Mouse (Mus musculus) splenic B cell, adult 2 months (primary cell): Measurements from ENCODE around the gene Npas3.
"Not testable (repeated sequence)": the region's sequence is repeated elsewhere in the genome, so short reads cannot be mapped to it uniquely, and the experiment has no call there.

Experiments
- DNase-seq: peaks from one replicate; pipeline ENCODE4 v3.0.0-alpha.2; 2011; ENCODE audit warnings: low read depth, low spot score
- H3K27me3 ChIP-seq: 2 replicates; pipeline ENCODE4 v1.6.1; 2012; ENCODE audit warnings: mild to moderate bottlenecking, low read length, moderate library complexity, mixed read lengths; ENCODE audit not compliant: control insufficient read depth, poor library complexity, insufficient read depth, severe bottlenecking
- H3K36me3 ChIP-seq: 2 replicates; pipeline ENCODE4 v1.6.1; 2012; ENCODE audit warnings: mild to moderate bottlenecking, low read length, moderate library complexity, mixed read lengths; ENCODE audit not compliant: control insufficient read depth, poor library complexity, insufficient read depth, severe bottlenecking

The Npas3 gene

GRCm38 (mm10) chr12:53274502-53274901 lies 26.0 kb downstream of the Npas3 start:
- not testable (repeated sequence) for H3K36me3 ChIP-seq, DNase-seq, H3K27me3 ChIP-seq

- Histone ChIP-seq H3K36me3 (no peaks in the 10 kb centered on the region), H3K27me3 (no peaks in the 10 kb centered on the region)
- no peak for DNase-seq
Observed at GRCm38 (mm10) chr12:53277393-53277792, 28.9 kb downstream of the Npas3 start.

GRCm38 (mm10) chr12:53290341-53290740 lies 41.9 kb downstream of the Npas3 start:
- no peaks in the 10 kb centered on the region for H3K27me3 ChIP-seq
- no peaks in the 10 kb centered on the region for H3K36me3 ChIP-seq
- no peak for DNase-seq

GRCm38 (mm10) chr12:53290846-53291245 lies 42.4 kb downstream of the Npas3 start:
- Histone ChIP-seq H3K27me3 (no peaks in the 10 kb centered on the region), H3K36me3 (no peaks in the 10 kb centered on the region)
- no peak for DNase-seq

- Histone ChIP-seq H3K27me3 (no peaks in the 10 kb centered on the region), H3K36me3 (no peaks in the 10 kb centered on the region)
- no peak for DNase-seq
Observed at GRCm38 (mm10) chr12:53292010-53292409, 43.5 kb downstream of the Npas3 start.

- H3K27me3 ChIP-seq, result no peaks in the 10 kb centered on the region
- H3K36me3 ChIP-seq, result no peaks in the 10 kb centered on the region
- DNase-seq, result no peak
Observed at GRCm38 (mm10) chr12:53292508-53293300, 44.2 kb downstream of the Npas3 start.

- Histone ChIP-seq H3K27me3 (no peaks in the 10 kb centered on the region), H3K36me3 (no peaks in the 10 kb centered on the region)
- DNase-seq, result no peak
Observed at GRCm38 (mm10) chr12:53294011-53294410, 45.5 kb downstream of the Npas3 start.

GRCm38 (mm10) chr12:53295747-53296146 lies 47.3 kb downstream of the Npas3 start:
- H3K27me3 ChIP-seq, result no peaks in the 10 kb centered on the region
- no peak for DNase-seq
- no peaks in the 10 kb centered on the region for H3K36me3 ChIP-seq

- Histone ChIP-seq H3K36me3 (no peaks in the 10 kb centered on the region), H3K27me3 (no peaks in the 10 kb centered on the region)
- no peak for DNase-seq
Observed at GRCm38 (mm10) chr12:53297946-53298840, 49.7 kb downstream of the Npas3 start.

GRCm38 (mm10) chr12:53300964-53301363 lies 52.5 kb downstream of the Npas3 start:
- no peaks in the 10 kb centered on the region for H3K36me3 ChIP-seq
- no peaks in the 10 kb centered on the region for H3K27me3 ChIP-seq
- no peak for DNase-seq

GRCm38 (mm10) chr12:53302129-53302528 lies 53.7 kb downstream of the Npas3 start:
- H3K36me3 ChIP-seq, result no peaks in the 10 kb centered on the region
- no peaks in the 10 kb centered on the region for H3K27me3 ChIP-seq
- no peak for DNase-seq

- H3K36me3 ChIP-seq, result no peaks in the 10 kb centered on the region
Observed at GRCm38 (mm10) chr12:53316715-53317114, 68.2 kb downstream of the Npas3 start.

GRCm38 (mm10) chr12:53317801-53318200 lies 69.3 kb downstream of the Npas3 start:
- H3K36me3 ChIP-seq, result no peaks in the 10 kb centered on the region
- no peaks in the 10 kb centered on the region for H3K27me3 ChIP-seq
- no peak for DNase-seq

More at GRCm38 (mm10) chr12:53316715-53317114, 68.2 kb downstream of the Npas3 start:
- no peaks in the 10 kb centered on the region for H3K27me3 ChIP-seq
- DNase-seq, result no peak

GRCm38 (mm10) chr12:53320526-53320925 lies 72.0 kb downstream of the Npas3 start:
- DNase-seq, result no peak
- H3K27me3 ChIP-seq, result no peaks in the 10 kb centered on the region
- H3K36me3 ChIP-seq, result no peaks in the 10 kb centered on the region

- no peak for DNase-seq
- no peaks in the 10 kb centered on the region for H3K27me3 ChIP-seq
- no peaks in the 10 kb centered on the region for H3K36me3 ChIP-seq
Observed at GRCm38 (mm10) chr12:53321018-53321417, 72.5 kb downstream of the Npas3 start.
